Mouse (Mus musculus) kidney, embryonic 16.5 days (tissue): ENCODE results near the gene 1190005I06Rik. TPM values are rescaled to one million over a fixed set of nuclear protein-coding genes. Genes with fewer than 3 reads are reported as not detected.

ENCODE experiments used
- ATAC-seq: fragments of 200-750 bp; cut with Nextera tagmentation; 2 replicates; pipeline ENCODE4 v1.8.0; 2017; ENCODE audit warnings: moderate TSS enrichment; ENCODE audit not compliant: low FRiP score, low TSS enrichment
- H3K27ac ChIP-seq: fragments of 300-500 bp; sonication (generic); 2 replicates; pipeline ENCODE4 v1.5.1; 2014; ENCODE audit warnings: low read length
- H3K27me3 ChIP-seq: fragments of 300-500 bp; sonication (generic); 2 replicates; pipeline ENCODE4 v1.6.1; 2014; ENCODE audit warnings: low read length, control low read depth, mixed read lengths; ENCODE audit not compliant: insufficient read depth
- H3K36me3 ChIP-seq: fragments of 300-500 bp; sonication (generic); 2 replicates; pipeline ENCODE4 v1.6.1; 2014; ENCODE audit warnings: low read length, control low read depth, mixed read lengths; ENCODE audit not compliant: insufficient read depth
- H3K4me1 ChIP-seq: fragments of 300-500 bp; sonication (generic); 2 replicates; pipeline ENCODE4 v1.6.1; 2014; ENCODE audit warnings: low read length, control low read depth, mixed read lengths; ENCODE audit not compliant: insufficient read depth
- H3K4me2 ChIP-seq: fragments of 300-500 bp; sonication (generic); replicated peaks from 2 replicates; pipeline ENCODE4 v1.6.1; 2014; ENCODE audit warnings: low read depth, low read length
- H3K4me3 ChIP-seq: fragments of 300-500 bp; sonication (generic); 2 replicates; pipeline ENCODE4 v1.5.1; 2014; ENCODE audit warnings: mild to moderate bottlenecking, low read length
- H3K9ac ChIP-seq: fragments of 300-500 bp; sonication (generic); replicated peaks from 2 replicates; pipeline ENCODE4 v1.6.1; 2014; ENCODE audit warnings: low read length
- H3K9me3 ChIP-seq: fragments of 300-500 bp; sonication (generic); 2 replicates; pipeline ENCODE4 v1.6.1; 2016; ENCODE audit warnings: low read length, control low read depth
- WGBS: fragments of 180-500 bp; shearing (Covaris S2); extraction: QIAGEN DNeasy Blood & Tissue Kit; methylation state at CpG from one replicate; pipeline ENCODE4 v1.1.7; 2014; 5-methylcytosine and 5-hydroxymethylcytosine counted together
- polyA plus RNA-seq: library from polyadenylated mRNA; unstranded; fragments of >200 nt; fragmentation: Nextera tagmentation; extraction: Ambion mirVana; gene quantifications from 2 replicates; pipeline ENCODE4 v1.2.1, GENCODE M21; 2015

The 1190005I06Rik gene
- polyA plus RNA-seq, 1 experiment from 2014 or later, result 2.4 TPM

GRCm38 (mm10) chr8:120668374-120668905, 21.0 kb upstream of the 1190005I06Rik start, which contains the start of gene Emc8:
Gene Emc8 (minus strand): TSS chr8:120668573.
- peak within 1 kb of the TSS; percentile 95 for H3K4me3 ChIP-seq
- H3K4me1 ChIP-seq, result peaks cover 35% of the 10 kb centered on the region
- under 1% methylated on average over 51 of the region's 51 CpGs for WGBS
- peak; percentile 47; the same call in 1 of the 2 replicates for ATAC-seq
- H3K9me3 ChIP-seq, result no peaks in the 10 kb centered on the region
- H3K36me3 ChIP-seq, result peaks cover 35% of the 10 kb centered on the region
- H3K9ac ChIP-seq, result peak within 1 kb of the TSS; percentile 95
- peak within 1 kb of the TSS; percentile 77 for H3K4me2 ChIP-seq
- H3K27ac ChIP-seq, result peak within 1 kb of the TSS; percentile 90
- H3K27me3 ChIP-seq, result no peaks in the 10 kb centered on the region

DNA sequence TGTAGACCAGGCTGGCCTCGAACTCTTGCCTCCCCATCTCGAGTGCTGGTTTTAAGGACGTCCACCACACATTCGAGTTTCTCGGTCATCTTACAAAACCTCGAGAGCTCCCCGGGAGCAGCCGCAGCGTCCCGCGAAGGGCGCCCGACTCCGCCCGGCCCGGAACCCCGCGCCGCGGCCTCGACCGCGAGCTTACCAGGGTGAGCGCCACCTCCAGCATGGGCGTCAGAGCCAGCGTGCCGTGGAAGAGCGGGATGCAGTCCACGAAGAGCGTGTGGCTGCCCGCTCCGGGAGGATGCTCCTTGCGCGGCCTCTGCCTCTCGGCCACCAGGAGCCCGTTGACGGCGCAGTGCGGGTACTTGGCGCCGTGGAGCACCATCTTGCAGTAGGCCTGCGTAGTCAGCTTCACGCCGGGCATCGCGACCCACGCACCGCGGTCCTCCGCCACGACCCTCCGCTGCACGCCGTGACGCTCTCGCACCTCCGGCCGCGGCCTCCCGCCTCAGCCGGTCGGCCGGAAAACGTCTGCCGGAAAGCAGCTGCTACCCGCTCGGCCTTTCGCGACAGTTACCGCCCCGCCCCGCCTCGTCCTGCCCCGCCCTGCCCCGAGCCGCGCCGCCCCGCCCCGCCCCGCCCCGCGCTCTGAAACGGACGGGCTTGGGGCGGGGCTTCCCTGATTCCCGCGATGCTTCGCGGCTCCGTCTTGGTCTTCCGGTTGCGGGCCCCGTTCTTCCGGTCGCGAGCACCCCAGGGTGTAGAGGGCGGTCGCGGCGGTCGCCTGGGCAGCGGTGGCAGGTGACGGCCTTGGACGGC, 20.3 kb upstream of the 1190005I06Rik start, which contains the start of the genes Gm27021 and Cox4i1:
Gm27021 (minus strand) TSS at position 519 of the 813 bp plus-strand sequence.
Cox4i1 (plus strand) TSS at position 662 of the 813 bp plus-strand sequence.
- Histone ChIP-seq H3K27ac (peak within 1 kb of the TSS; percentile 90), H3K36me3 (peaks cover 28% of the 10 kb centered on the region), H3K27me3 (no peaks in the 10 kb centered on the region), H3K9ac (peak within 1 kb of the TSS; percentile 95), H3K4me2 (peak within 1 kb of the TSS; percentile 77), H3K4me3 (peak within 1 kb of the TSS; percentile 95), H3K9me3 (no peaks in the 10 kb centered on the region), H3K4me1 (peaks cover 35% of the 10 kb centered on the region)
- ATAC-seq, result peak; percentile 92
- under 1% methylated on average over 97 of the region's 105 CpGs for WGBS

DNA sequence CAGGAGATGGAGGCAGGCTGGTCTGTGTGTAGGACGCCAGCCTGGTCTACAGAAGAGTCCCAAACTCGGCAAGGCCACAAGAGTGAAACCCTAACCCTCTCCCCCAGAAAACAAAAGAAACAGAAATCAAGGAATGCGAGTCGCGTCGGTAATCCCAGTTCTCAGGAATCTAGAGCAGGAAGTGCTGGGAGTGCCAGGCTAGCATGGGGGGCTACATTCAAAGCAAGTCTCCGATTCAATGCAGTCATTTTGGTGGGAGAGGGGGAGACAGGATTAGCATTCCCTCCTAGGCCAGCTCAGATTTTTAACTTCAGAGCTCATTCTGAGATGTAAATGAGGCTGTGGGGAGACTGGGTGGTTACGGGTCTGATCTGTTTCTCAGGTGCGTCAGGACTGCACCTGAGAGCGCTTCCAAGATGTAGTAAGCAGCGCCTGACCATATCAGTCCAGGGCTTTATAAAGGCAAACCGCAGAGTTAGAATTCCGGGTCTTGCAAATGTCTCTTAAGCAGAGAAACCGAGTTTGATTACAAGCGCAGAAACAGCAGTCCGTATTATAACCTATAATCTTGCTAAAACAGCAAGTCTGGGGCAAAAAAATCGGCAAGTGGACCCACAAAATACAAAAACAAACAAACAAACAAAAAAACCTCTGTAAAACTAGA, 19.5 kb upstream of the 1190005I06Rik start:
- Histone ChIP-seq H3K4me3 (peak overlapping the region; percentile 95), H3K4me2 (peak overlapping the region; percentile 77), H3K36me3 (peaks cover 21% of the 10 kb centered on the region), H3K9ac (peak overlapping the region; percentile 95), H3K9me3 (no peaks in the 10 kb centered on the region), H3K27me3 (no peaks in the 10 kb centered on the region), H3K4me1 (peaks cover 35% of the 10 kb centered on the region), H3K27ac (peak overlapping the region; percentile 90)
- ATAC-seq, result no peak
- 3% methylated on average over 17 of the region's 17 CpGs for WGBS

DNA sequence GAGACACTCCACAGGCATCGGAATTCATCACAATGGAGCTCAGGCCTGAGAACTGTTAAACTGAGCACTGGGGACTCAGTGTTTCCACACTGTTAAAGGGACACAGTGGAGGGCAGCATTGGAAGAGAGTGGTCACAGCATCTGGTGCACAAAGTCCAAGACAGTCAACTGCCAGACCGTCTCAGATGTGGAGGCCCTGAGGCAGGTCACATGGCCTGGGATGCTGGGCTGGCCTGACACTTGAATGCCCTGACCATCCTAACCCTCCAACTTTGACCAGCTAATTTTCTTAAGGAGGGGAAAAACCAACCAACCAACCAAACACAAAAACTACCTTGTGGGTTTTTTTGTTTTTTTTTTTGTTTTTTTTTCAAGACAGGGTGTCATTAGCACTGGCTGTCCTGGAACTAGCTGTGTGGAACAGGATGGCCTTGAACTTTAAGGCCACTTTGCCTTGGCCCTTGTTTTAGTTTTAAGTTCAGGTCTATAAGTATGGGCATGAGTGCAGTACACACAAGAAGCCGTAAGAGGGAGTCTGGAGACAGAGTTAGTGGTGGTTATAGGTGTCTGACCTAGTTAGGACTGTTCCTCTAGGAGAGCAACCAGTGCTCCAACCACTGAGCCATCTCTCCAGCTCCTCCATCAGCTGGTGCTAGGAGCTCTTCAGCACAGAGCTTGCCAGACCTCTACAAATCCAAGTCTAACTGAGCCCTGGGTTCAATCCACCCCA, 18.5 kb upstream of the 1190005I06Rik start:
- peak overlapping the region; percentile 77; the same call in 1 of the 2 replicates for H3K4me2 ChIP-seq
- WGBS, result 71% methylated on average over 3 of the region's 3 CpGs
- H3K27me3 ChIP-seq, result no peaks in the 10 kb centered on the region
- peak overlapping the region; percentile 95; the same call in 1 of the 2 replicates for H3K9ac ChIP-seq
- H3K4me3 ChIP-seq, result peak overlapping the region; percentile 95; the same call in 1 of the 2 replicates
- H3K9me3 ChIP-seq, result no peaks in the 10 kb centered on the region
- H3K27ac ChIP-seq, result no peak overlapping the region
- ATAC-seq, result no peak
- H3K4me1 ChIP-seq, result peaks cover 35% of the 10 kb centered on the region
- peaks cover 11% of the 10 kb centered on the region for H3K36me3 ChIP-seq

DNA sequence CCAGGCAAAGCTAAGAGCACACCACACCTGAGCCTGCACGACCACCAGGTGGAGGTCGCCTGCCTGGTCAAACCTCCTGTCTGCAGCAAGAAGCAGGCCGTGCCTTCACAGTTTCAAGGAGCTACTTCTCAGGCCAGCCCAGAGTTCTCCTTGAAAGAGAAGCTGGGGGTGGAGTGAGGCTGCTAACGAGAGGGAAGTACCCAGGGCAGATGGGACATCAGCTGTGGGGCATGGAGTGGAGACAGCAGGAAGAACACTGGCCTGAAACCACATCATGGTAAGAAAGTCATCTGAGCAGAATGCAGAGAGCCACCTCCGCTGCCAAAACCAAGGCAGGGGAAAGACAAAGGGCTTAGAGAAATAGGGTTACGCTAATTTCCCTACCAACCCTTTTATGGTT, 17.1 kb upstream of the 1190005I06Rik start:
- Histone ChIP-seq H3K9ac (no peak overlapping the region), H3K36me3 (no peaks in the 10 kb centered on the region), H3K27me3 (no peaks in the 10 kb centered on the region), H3K9me3 (no peaks in the 10 kb centered on the region), H3K27ac (no peak overlapping the region), H3K4me3 (no peak overlapping the region), H3K4me1 (peaks cover 30% of the 10 kb centered on the region), H3K4me2 (no peak overlapping the region)
- ATAC-seq, result no peak
- WGBS, result 81% methylated on average over 6 of the region's 6 CpGs

- Histone ChIP-seq H3K9me3 (no peaks in the 10 kb centered on the region), H3K4me2 (no peak overlapping the region), H3K4me3 (no peak overlapping the region), H3K27ac (no peak overlapping the region), H3K36me3 (peaks cover 51% of the 10 kb centered on the region), H3K27me3 (no peaks in the 10 kb centered on the region), H3K4me1 (no peaks in the 10 kb centered on the region), H3K9ac (no peak overlapping the region)
- WGBS, result 94% methylated on average over 8 of the region's 8 CpGs
- ATAC-seq, result no peak
These were observed 10.0 kb upstream of the 1190005I06Rik start for GRCm38 (mm10) chr8:120657415-120657814.

DNA sequence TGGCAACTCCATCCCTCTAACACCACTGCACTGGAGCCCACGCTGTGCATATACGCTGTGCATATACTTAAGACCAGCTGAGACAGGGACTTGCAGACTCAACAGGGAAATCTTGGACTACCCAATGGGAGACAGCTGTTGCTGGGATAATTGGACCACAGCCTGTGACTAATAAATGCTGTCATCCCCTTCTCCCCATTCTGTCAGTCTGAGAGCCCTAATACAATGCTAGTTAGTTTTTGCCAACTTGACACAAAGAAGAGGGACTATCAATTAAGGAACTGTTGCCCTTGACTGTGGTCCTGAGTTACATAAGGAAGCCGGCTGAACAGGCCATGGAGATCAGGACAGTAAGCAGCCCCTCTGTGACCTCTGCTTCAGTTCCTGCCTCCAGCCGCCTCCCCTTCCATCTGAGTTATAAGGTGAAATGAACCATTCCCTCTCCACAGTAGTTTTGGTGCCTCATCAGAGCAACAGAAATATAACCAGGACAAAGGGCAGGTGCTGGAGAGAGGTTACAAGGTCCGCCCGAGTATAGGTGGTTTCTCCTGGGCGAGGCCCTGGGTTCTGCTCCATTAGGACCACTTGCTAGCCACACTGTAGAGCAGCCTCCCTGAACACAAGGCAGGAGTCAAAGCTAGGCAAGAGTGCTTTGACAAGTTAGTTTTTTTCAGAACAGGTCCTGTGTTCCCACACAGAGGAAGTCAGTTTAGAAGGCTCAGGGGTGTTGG, 9.1 kb upstream of the 1190005I06Rik start:
- 93% methylated on average over 7 of the region's 7 CpGs for WGBS
- Histone ChIP-seq H3K36me3 (peaks cover 51% of the 10 kb centered on the region), H3K27me3 (no peaks in the 10 kb centered on the region), H3K9me3 (no peaks in the 10 kb centered on the region), H3K9ac (no peak overlapping the region), H3K27ac (no peak overlapping the region), H3K4me2 (no peak overlapping the region), H3K4me3 (no peak overlapping the region), H3K4me1 (no peaks in the 10 kb centered on the region)
- ATAC-seq, result no peak

DNA sequence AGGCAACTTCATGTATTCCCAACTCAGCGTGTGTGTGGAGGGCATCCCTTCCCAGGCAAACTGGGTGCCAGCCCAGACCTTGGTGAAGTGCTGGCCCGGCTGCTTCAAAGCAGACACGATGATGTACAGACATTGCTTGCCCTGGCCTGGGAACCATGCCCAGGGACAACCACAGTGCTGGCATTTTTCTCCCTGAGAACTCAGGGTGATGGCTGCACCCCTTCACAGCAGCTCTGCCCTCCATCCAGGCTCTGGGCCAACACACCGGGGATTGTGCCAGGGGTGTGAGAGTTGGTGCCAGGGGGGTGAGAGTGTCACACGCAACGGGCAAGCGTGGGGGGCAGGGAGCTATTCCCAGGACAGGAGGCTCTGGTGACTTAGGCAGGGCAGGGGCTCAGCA, 2.8 kb downstream of the 1190005I06Rik start:
- no peak overlapping the region for H3K4me3 ChIP-seq
- H3K4me1 ChIP-seq, result 0 out of 2 replicates have a peak, but pooled peaks cover 3% of the 10 kb centered on the region
- no peak overlapping the region for H3K27ac ChIP-seq
- 73% methylated on average over 7 of the region's 7 CpGs for WGBS
- H3K9me3 ChIP-seq, result no peaks in the 10 kb centered on the region
- no peaks in the 10 kb centered on the region for H3K36me3 ChIP-seq
- no peak overlapping the region for H3K4me2 ChIP-seq
- H3K9ac ChIP-seq, result no peak overlapping the region
- no peaks in the 10 kb centered on the region for H3K27me3 ChIP-seq
- ATAC-seq, result no peak; the same call in 1 of the 2 replicates
